Mouse (Mus musculus) hindbrain, embryonic 14.5 days (tissue): Measurements from ENCODE around the gene Tbcd. TPM values are rescaled to one million over a fixed set of nuclear protein-coding genes. Genes with fewer than 3 reads are reported as not detected.
"Not testable (repeated sequence)": the region's sequence is repeated elsewhere in the genome, so short reads cannot be mapped to it uniquely, and the experiment has no call there.

Source experiments
- ATAC-seq: fragments of 200-750 bp; cut with Nextera tagmentation; 2 replicates; pipeline ENCODE4 v1.8.0; 2017; ENCODE audit warnings: moderate number of reproducible peaks, mild to moderate bottlenecking, moderate TSS enrichment, moderate library complexity; ENCODE audit not compliant: low FRiP score
- DNase-seq: peaks from one replicate; pipeline ENCODE4 v3.0.0-alpha.2; 2015; ENCODE audit warnings: low spot score
- H3K27ac ChIP-seq: fragments of 300-500 bp; sonication (generic); 2 replicates; pipeline ENCODE4 v1.5.1; 2014; ENCODE audit warnings: mild to moderate bottlenecking, moderate library complexity
- H3K27me3 ChIP-seq: fragments of 300-500 bp; sonication (generic); 2 replicates; pipeline ENCODE4 v1.6.1; 2014; ENCODE audit warnings: mild to moderate bottlenecking, low read length, mixed read lengths; ENCODE audit not compliant: control insufficient read depth, insufficient read depth
- H3K36me3 ChIP-seq: fragments of 300-500 bp; sonication (generic); replicated peaks from 2 replicates; pipeline ENCODE4 v1.6.1; 2014; ENCODE audit not compliant: control insufficient read depth, insufficient read depth
- H3K4me1 ChIP-seq: fragments of 300-500 bp; sonication (generic); replicated peaks from 2 replicates; pipeline ENCODE4 v1.6.1; 2014; ENCODE audit warnings: antibody characterized with exemption, low read length, mixed read lengths; ENCODE audit not compliant: control insufficient read depth, insufficient read depth
- H3K4me2 ChIP-seq: fragments of 300-500 bp; sonication (generic); replicated peaks from 2 replicates; pipeline ENCODE4 v1.6.1; 2014; ENCODE audit warnings: mild to moderate bottlenecking, moderate library complexity
- H3K4me3 ChIP-seq: fragments of 300-500 bp; sonication (generic); replicated peaks from 2 replicates; pipeline ENCODE4 v1.5.1; 2014; ENCODE audit warnings: mild to moderate bottlenecking, low read length
- H3K9ac ChIP-seq: fragments of 300-500 bp; sonication (generic); 2 replicates; pipeline ENCODE4 v1.6.1; 2014
- H3K9me3 ChIP-seq: fragments of 300-500 bp; sonication (generic); 2 replicates; pipeline ENCODE4 v1.6.1; 2016; ENCODE audit warnings: low read length; ENCODE audit not compliant: control insufficient read depth
- WGBS: fragments of 180-500 bp; shearing (Covaris S2); extraction: QIAGEN DNeasy Blood & Tissue Kit; methylation state at CpG from one replicate; pipeline ENCODE4 v1.1.7; 2014; 5-methylcytosine and 5-hydroxymethylcytosine counted together
- polyA plus RNA-seq: library from polyadenylated mRNA; unstranded; fragments of >200 nt; fragmentation: Nextera tagmentation; extraction: Ambion mirVana; gene quantifications from 2 replicates; pipeline ENCODE4 v1.2.1, GENCODE M21; 2014

The Tbcd gene
- polyA plus RNA-seq, 1 experiment from 2014 or later = 55.7 TPM

- no peak for DNase-seq
- WGBS = 95% methylated on average over 9 of the region's 9 CpGs
- no peak for ATAC-seq
These were observed 199.8 kb downstream of the Tbcd start for GRCm38 (mm10) chr11:121651556-121651955.

GRCm38 (mm10) chr11:121651983-121652382 is 200.2 kb downstream of the Tbcd start:
- Histone ChIP-seq H3K4me2 (no peak overlapping the region), H3K4me1 (no peaks in the 10 kb centered on the region)

More at GRCm38 (mm10) chr11:121651556-121651955, 199.8 kb downstream of the Tbcd start:
- Histone ChIP-seq H3K27me3 (no peaks in the 10 kb centered on the region), H3K9me3 (no peaks in the 10 kb centered on the region), H3K9ac (no peak overlapping the region), H3K4me1 (no peaks in the 10 kb centered on the region), H3K27ac (no peak overlapping the region), H3K4me3 (no peak overlapping the region), H3K4me2 (no peak overlapping the region), H3K36me3 (no peaks in the 10 kb centered on the region)

GRCm38 (mm10) chr11:121652547-121653305 is 201.0 kb downstream of the Tbcd start:
- peak; percentile 39 for DNase-seq
- Histone ChIP-seq H3K9me3 (no peaks in the 10 kb centered on the region), H3K27me3 (no peaks in the 10 kb centered on the region), H3K36me3 (no peaks in the 10 kb centered on the region), H3K4me3 (no peak overlapping the region), H3K4me2 (no peak overlapping the region), H3K9ac (no peak overlapping the region), H3K4me1 (no peaks in the 10 kb centered on the region), H3K27ac (no peak overlapping the region)
- no peak for ATAC-seq
- 65% methylated on average over 10 of the region's 10 CpGs for WGBS

More at GRCm38 (mm10) chr11:121651983-121652382, 200.2 kb downstream of the Tbcd start:
- DNase-seq (no peak), ATAC-seq (no peak)
- Histone ChIP-seq H3K27ac (no peak overlapping the region), H3K9ac (no peak overlapping the region), H3K27me3 (no peaks in the 10 kb centered on the region), H3K36me3 (no peaks in the 10 kb centered on the region), H3K4me3 (no peak overlapping the region), H3K9me3 (no peaks in the 10 kb centered on the region)
- 93% methylated on average over 5 of the region's 5 CpGs for WGBS

GRCm38 (mm10) chr11:121653631-121654030 is 201.9 kb downstream of the Tbcd start:
- Histone ChIP-seq H3K9ac (no peak overlapping the region), H3K9me3 (no peaks in the 10 kb centered on the region), H3K27me3 (no peaks in the 10 kb centered on the region), H3K4me1 (no peaks in the 10 kb centered on the region), H3K4me2 (no peak overlapping the region), H3K4me3 (no peak overlapping the region), H3K27ac (no peak overlapping the region), H3K36me3 (no peaks in the 10 kb centered on the region)
- ATAC-seq (no peak), DNase-seq (no peak)
- 57% methylated on average over 4 of the region's 4 CpGs for WGBS

- 84% methylated on average over 9 of the region's 9 CpGs for WGBS
These were observed 202.7 kb downstream of the Tbcd start for GRCm38 (mm10) chr11:121654406-121654945.

GRCm38 (mm10) chr11:121655166-121655806 is 203.5 kb downstream of the Tbcd start:
- H3K27ac ChIP-seq = no peak overlapping the region
- H3K27me3 ChIP-seq = no peaks in the 10 kb centered on the region
- H3K36me3 ChIP-seq = no peaks in the 10 kb centered on the region
- no peaks in the 10 kb centered on the region for H3K4me1 ChIP-seq
- H3K9me3 ChIP-seq = no peaks in the 10 kb centered on the region
- no peak overlapping the region for H3K4me3 ChIP-seq
- H3K4me2 ChIP-seq = no peak overlapping the region
- ATAC-seq (no peak), DNase-seq (no peak)
- no peak overlapping the region for H3K9ac ChIP-seq
- WGBS = 82% methylated on average over 6 of the region's 6 CpGs

More at GRCm38 (mm10) chr11:121654406-121654945, 202.7 kb downstream of the Tbcd start:
- no peak for DNase-seq
- Histone ChIP-seq H3K9me3 (no peaks in the 10 kb centered on the region), H3K4me2 (no peak overlapping the region), H3K4me1 (no peaks in the 10 kb centered on the region), H3K27me3 (no peaks in the 10 kb centered on the region), H3K36me3 (no peaks in the 10 kb centered on the region), H3K4me3 (no peak overlapping the region), H3K27ac (no peak overlapping the region), H3K9ac (no peak overlapping the region)
- no peak for ATAC-seq

GRCm38 (mm10) chr11:121655807-121656511 is 204.2 kb downstream of the Tbcd start:
- no peaks in the 10 kb centered on the region for H3K4me1 ChIP-seq
- no peak overlapping the region for H3K4me2 ChIP-seq
- no peak overlapping the region for H3K27ac ChIP-seq
- no peak overlapping the region for H3K4me3 ChIP-seq
- no peaks in the 10 kb centered on the region for H3K9me3 ChIP-seq
- no peaks in the 10 kb centered on the region for H3K27me3 ChIP-seq
- H3K9ac ChIP-seq = no peak overlapping the region
- no peak for DNase-seq
- H3K36me3 ChIP-seq = no peaks in the 10 kb centered on the region
- ATAC-seq = no peak
- 89% methylated on average over 6 of the region's 6 CpGs for WGBS

GRCm38 (mm10) chr11:121658151-121658550 is 206.4 kb downstream of the Tbcd start:
- 48% methylated on average over 1 of the region's 1 CpGs for WGBS
- no peak for ATAC-seq

GRCm38 (mm10) chr11:121660604-121661003 is 208.9 kb downstream of the Tbcd start:
- H3K36me3 ChIP-seq, H3K9ac ChIP-seq, ATAC-seq, H3K4me1 ChIP-seq, H3K27ac ChIP-seq, H3K4me2 ChIP-seq, DNase-seq, H3K4me3 ChIP-seq, H3K27me3 ChIP-seq, H3K9me3 ChIP-seq: not testable (repeated sequence)
- 92% methylated on average over 2 of the region's 2 CpGs for WGBS

More at GRCm38 (mm10) chr11:121658151-121658550, 206.4 kb downstream of the Tbcd start:
- H3K27ac ChIP-seq = no peak overlapping the region
- no peaks in the 10 kb centered on the region for H3K27me3 ChIP-seq
- no peak overlapping the region for H3K9ac ChIP-seq
- H3K36me3 ChIP-seq = no peaks in the 10 kb centered on the region
- DNase-seq = no peak
- H3K4me3 ChIP-seq = no peak overlapping the region
- H3K4me1 ChIP-seq = no peaks in the 10 kb centered on the region
- H3K9me3 ChIP-seq = no peaks in the 10 kb centered on the region
- no peak overlapping the region for H3K4me2 ChIP-seq
